In the genomic region with DNA sequence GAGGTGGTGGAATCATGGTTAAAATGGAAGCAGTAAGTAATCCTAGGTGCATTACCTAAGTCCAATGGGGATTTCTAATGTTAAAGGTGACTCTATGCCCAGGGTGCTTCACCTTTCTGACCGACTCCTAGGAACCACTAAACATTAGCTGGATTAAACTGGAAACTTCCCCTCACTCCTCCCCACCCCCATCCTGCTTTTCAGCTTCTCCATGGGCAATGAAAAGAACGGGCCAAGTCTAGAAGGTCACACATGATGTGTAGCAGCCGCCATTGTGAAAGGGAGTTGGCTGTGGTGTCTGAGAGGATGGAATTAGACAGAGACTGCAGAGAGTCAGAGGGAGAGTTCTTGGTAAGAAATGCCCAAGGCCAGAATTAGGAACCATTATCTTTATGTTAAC, we compare ENCODE assay signal across 17 mouse cellular contexts.
"Had no signal": no experiment of that assay in that cellular context is flagged by ENCODE, and none has a peak within 500 bp of the region (broad histone marks: within the 10 kb centered on the region; RNA-seq: fewer than 3 reads in every experiment).

No protein-coding gene starts in this region.

- H3K27ac ChIP-seq: liver, embryonic 14.5 days; lung, embryonic 15.5 days; macrophage; neural tube, embryonic 12.5 days had no signal

- DNase-seq: lung, adult 18-20 months; lung, postnatal 14 days; lung, postnatal 36 days; midbrain, embryonic 14.5 days; retina, postnatal 1 day; right cerebral cortex, adult 18-20 months; right cerebral cortex, postnatal 25 days; right cerebral cortex, postnatal 4 days; spleen, adult 18-20 months; thymus, adult 2 months; thymus, postnatal 25 days; thymus, postnatal 4 days had no signal

- H3K4me1 ChIP-seq: lung, embryonic 15.5 days; megakaryocyte, embryonic 14.5 days; neural tube, embryonic 12.5 days had no signal

- H3K9ac ChIP-seq: liver, embryonic 14.5 days; lung, embryonic 15.5 days; neural tube, embryonic 12.5 days had no signal

- H3K4me3 ChIP-seq: lung, embryonic 15.5 days; megakaryocyte, embryonic 14.5 days; neural tube, embryonic 12.5 days had no signal

- H3K9me3 ChIP-seq: lung, embryonic 15.5 days; megakaryocyte, embryonic 14.5 days; neural tube, embryonic 12.5 days had no signal

- H3K36me3 ChIP-seq: lung, embryonic 15.5 days; neural tube, embryonic 12.5 days had no signal
